Mouse (Mus musculus) stomach, postnatal 0 days (tissue): ENCODE data around the gene 1110004F10Rik. TPM values are rescaled to one million over a fixed set of nuclear protein-coding genes. Genes with fewer than 3 reads are reported as not detected.

Source experiments
- ATAC-seq: fragments of 200-750 bp; cut with Nextera tagmentation; 2 replicates; pipeline ENCODE4 v1.8.0; 2017; ENCODE audit not compliant: low FRiP score, low TSS enrichment
- DNase-seq: peaks from one replicate; pipeline ENCODE4 v3.0.0-alpha.2; 2016; ENCODE audit warnings: low spot score
- H3K27ac ChIP-seq: fragments of 300-500 bp; sonication (generic); replicated peaks from 2 replicates; pipeline ENCODE4 v1.5.1; 2014; ENCODE audit warnings: mild to moderate bottlenecking, control low read depth
- H3K27me3 ChIP-seq: fragments of 300-500 bp; sonication (generic); 2 replicates; pipeline ENCODE4 v1.6.1; 2014; ENCODE audit warnings: low read length; ENCODE audit not compliant: control insufficient read depth, insufficient read depth
- H3K36me3 ChIP-seq: fragments of 300-500 bp; sonication (generic); 2 replicates; pipeline ENCODE4 v1.6.1; 2014; ENCODE audit warnings: low read length, mixed read lengths; ENCODE audit not compliant: control insufficient read depth, insufficient read depth
- H3K4me1 ChIP-seq: fragments of 300-500 bp; sonication (generic); replicated peaks from 2 replicates; pipeline ENCODE4 v1.6.1; 2014; ENCODE audit warnings: antibody characterized with exemption; ENCODE audit not compliant: control insufficient read depth, insufficient read depth
- H3K4me2 ChIP-seq: fragments of 300-500 bp; sonication (generic); replicated peaks from 2 replicates; pipeline ENCODE4 v1.6.1; 2014; ENCODE audit warnings: low read depth, mild to moderate bottlenecking, control low read depth, moderate library complexity
- H3K4me3 ChIP-seq: fragments of 300-500 bp; sonication (generic); 2 replicates; pipeline ENCODE4 v1.5.1; 2014; ENCODE audit warnings: low read depth, low read length, control low read depth
- H3K9ac ChIP-seq: fragments of 300-500 bp; sonication (generic); 2 replicates; pipeline ENCODE4 v1.6.1; 2014; ENCODE audit warnings: mild to moderate bottlenecking, low read length, control low read depth, mixed read lengths
- H3K9me3 ChIP-seq: fragments of 300-500 bp; sonication (generic); 2 replicates; pipeline ENCODE4 v1.6.1; 2016; ENCODE audit warnings: low read length; ENCODE audit not compliant: control insufficient read depth
- CTCF ChIP-seq: IDR thresholded peaks from 2 replicates; pipeline ENCODE4 v1.5.1; 2016; ENCODE audit warnings: antibody characterized with exemption, low read depth, mild to moderate bottlenecking, moderate library complexity
- EP300 ChIP-seq: optimal IDR thresholded peaks from 2 replicates; pipeline ENCODE3; 2016; ENCODE audit warnings: antibody characterized with exemption
- WGBS: fragments of 180-500 bp; shearing (Covaris S2); extraction: QIAGEN DNeasy Blood & Tissue Kit; methylation state at CpG from one replicate; pipeline ENCODE4 v1.1.7; 2014; 5-methylcytosine and 5-hydroxymethylcytosine counted together
- polyA plus RNA-seq: library from polyadenylated mRNA; unstranded; fragments of >200 nt; fragmentation: Nextera tagmentation; extraction: Ambion mirVana; gene quantifications from 2 replicates; pipeline ENCODE4 v1.2.1, GENCODE M21; 2015

The 1110004F10Rik gene
- polyA plus RNA-seq = 159 TPM in 2 replicates

- TF ChIP-seq CTCF (no peak), EP300 (no peak)
- peak within 1 kb of the TSS; percentile 93 for H3K4me2 ChIP-seq
- ATAC-seq (no peak), DNase-seq (peak; percentile 24)
- peak within 1 kb of the TSS; percentile 50 for H3K4me3 ChIP-seq
- H3K27me3 ChIP-seq = no peaks in the 10 kb centered on the region; the same call in 1 of the 2 replicates
- H3K9ac ChIP-seq = peak within 1 kb of the TSS; percentile 41
- peaks cover 7% of the 10 kb centered on the region for H3K4me1 ChIP-seq
- H3K9me3 ChIP-seq = no peaks in the 10 kb centered on the region
- WGBS = 2% methylated on average over 11 of the region's 11 CpGs
- H3K27ac ChIP-seq = peak within 1 kb of the TSS; percentile 53
- H3K36me3 ChIP-seq = no peaks in the 10 kb centered on the region
Measured at GRCm38 (mm10) chr7:116039196-116039537, at the start of gene 1110004F10Rik. TSS of gene 1110004F10Rik (plus strand) at chr7:116039397.

GRCm38 (mm10) chr7:116002726-116003125, 36.5 kb upstream of the 1110004F10Rik start:
- no peaks in the 10 kb centered on the region for H3K4me1 ChIP-seq
- ATAC-seq (no peak), DNase-seq (no peak)
- no peak overlapping the region for H3K27ac ChIP-seq
- H3K9ac ChIP-seq = no peak overlapping the region
- no peaks in the 10 kb centered on the region for H3K27me3 ChIP-seq
- no peaks in the 10 kb centered on the region for H3K36me3 ChIP-seq
- TF ChIP-seq EP300 = no peak
- no peak for TF ChIP-seq CTCF
- H3K9me3 ChIP-seq = no peaks in the 10 kb centered on the region
- H3K4me2 ChIP-seq = no peak overlapping the region
- 82% methylated on average over 4 of the region's 4 CpGs for WGBS
- no peak overlapping the region for H3K4me3 ChIP-seq

GRCm38 (mm10) chr7:116029991-116030390, 9.2 kb upstream of the 1110004F10Rik start:
- Histone ChIP-seq H3K36me3 (no peaks in the 10 kb centered on the region), H3K9ac (no peak overlapping the region), H3K27ac (no peak overlapping the region), H3K4me2 (peak overlapping the region; percentile 99; the same call in 1 of the 2 replicates), H3K27me3 (no peaks in the 10 kb centered on the region), H3K4me3 (no peak overlapping the region), H3K9me3 (no peaks in the 10 kb centered on the region), H3K4me1 (no peaks in the 10 kb centered on the region; the same call in none of the 2 replicates)
- no peak for TF ChIP-seq CTCF
- no peak for TF ChIP-seq EP300
- ATAC-seq = no peak
- 67% methylated on average over 3 of the region's 3 CpGs for WGBS
- no peak for DNase-seq

GRCm38 (mm10) chr7:116030597-116031387, 8.4 kb upstream of the 1110004F10Rik start:
- 39% methylated on average over 26 of the region's 26 CpGs for WGBS
- Histone ChIP-seq H3K9ac (peak overlapping the region; percentile 74), H3K27ac (peak overlapping the region; percentile 84), H3K4me3 (peak overlapping the region; percentile 55), H3K9me3 (no peaks in the 10 kb centered on the region), H3K4me1 (no peaks in the 10 kb centered on the region; the same call in none of the 2 replicates), H3K27me3 (no peaks in the 10 kb centered on the region), H3K36me3 (no peaks in the 10 kb centered on the region), H3K4me2 (peak overlapping the region; percentile 99)
- DNase-seq = peak; percentile 26
- no peak for TF ChIP-seq EP300
- TF ChIP-seq CTCF = no peak
- ATAC-seq = 0 out of 2 replicates have a peak, but pooled peaks have one; percentile 10

- no peak for TF ChIP-seq CTCF
- no peak for TF ChIP-seq EP300
- Histone ChIP-seq H3K27me3 (no peaks in the 10 kb centered on the region), H3K9ac (peak overlapping the region; percentile 74), H3K9me3 (no peaks in the 10 kb centered on the region), H3K27ac (peak overlapping the region; percentile 84), H3K4me3 (peak overlapping the region; percentile 55), H3K4me1 (no peaks in the 10 kb centered on the region; the same call in none of the 2 replicates), H3K36me3 (no peaks in the 10 kb centered on the region), H3K4me2 (peak overlapping the region; percentile 99)
- DNase-seq = peak; percentile 17
- no peak for ATAC-seq
- WGBS = 2% methylated on average over 14 of the region's 14 CpGs
Measured at GRCm38 (mm10) chr7:116031388-116031717, 7.8 kb upstream of the 1110004F10Rik start.
